Mouse (Mus musculus) C2C12 (cell line): Measurements from ENCODE around the gene Ntn5. TPM values are rescaled to one million over a fixed set of nuclear protein-coding genes. Genes with fewer than 3 reads are reported as not detected.
"Not testable (repeated sequence)": the region's sequence is repeated elsewhere in the genome, so short reads cannot be mapped to it uniquely, and the experiment has no call there.

ENCODE experiments used
- H3K27me3 ChIP-seq: one replicate; pipeline ENCODE4 v1.6.1; 2011; ENCODE audit not compliant: control insufficient read depth, insufficient read depth, insufficient read length
- H3K36me3 ChIP-seq: one replicate; pipeline ENCODE4 v1.6.1; 2011; ENCODE audit not compliant: control insufficient read depth, insufficient read depth
- H3K4me3 ChIP-seq: one replicate; pipeline ENCODE4 v1.5.1; 2011; ENCODE audit warnings: mild to moderate bottlenecking, control low read depth; ENCODE audit not compliant: poor library complexity, insufficient read depth, severe bottlenecking
- H3K79me2 ChIP-seq: one replicate; pipeline ENCODE4 v1.6.1; 2011; ENCODE audit not compliant: control insufficient read depth, insufficient read depth
- H3K79me3 ChIP-seq: one replicate; pipeline ENCODE4 v1.6.1; 2011; ENCODE audit warnings: low read depth, control low read depth
- H3ac ChIP-seq: one replicate; pipeline ENCODE3; 2011; ENCODE audit warnings: low read depth; ENCODE audit not compliant: control insufficient read depth, insufficient read length
- CEBPB ChIP-seq: IDR thresholded peaks from one replicate; pipeline ENCODE4 v1.6.1; 2011; ENCODE audit warnings: low read depth, mild to moderate bottlenecking, control low read depth, moderate library complexity
- CTCF ChIP-seq: IDR thresholded peaks from one replicate; pipeline ENCODE4 v1.5.1; 2011; ENCODE audit not compliant: control insufficient read depth, insufficient read depth, insufficient read length
- FOSL1 ChIP-seq: IDR thresholded peaks from one replicate; pipeline ENCODE4 v1.8.0; 2011; ENCODE audit warnings: mild to moderate bottlenecking, low read length; ENCODE audit not compliant: poor library complexity, insufficient read depth, severe bottlenecking
- MAX ChIP-seq: IDR thresholded peaks from one replicate; pipeline ENCODE4 v1.6.1; 2011; ENCODE audit warnings: mild to moderate bottlenecking, control low read depth
- MYOD1 ChIP-seq: IDR thresholded peaks from one replicate; pipeline ENCODE4 v1.6.1; 2011; ENCODE audit warnings: low read depth; ENCODE audit not compliant: control insufficient read depth, insufficient read length
- MYOG ChIP-seq: IDR thresholded peaks from one replicate; pipeline ENCODE4 v1.6.1; 2011; ENCODE audit not compliant: control insufficient read depth, insufficient read length; ENCODE audit errors: extremely low read depth
- USF1 ChIP-seq: IDR thresholded peaks from one replicate; pipeline ENCODE4 v1.6.1; 2011; ENCODE audit warnings: low read depth, mild to moderate bottlenecking, control low read depth, moderate library complexity
- polyA plus RNA-seq: library from polyadenylated mRNA; unstranded; fragments of >200 nt; fragmentation: generic; extraction: Trizol; gene quantifications from one replicate; pipeline ENCODE4 v1.2.1, GENCODE M21; 2012; ENCODE audit warnings: missing spikeins

Gene Ntn5
- polyA plus RNA-seq, 1 experiment, result 0.04 TPM

DNA sequence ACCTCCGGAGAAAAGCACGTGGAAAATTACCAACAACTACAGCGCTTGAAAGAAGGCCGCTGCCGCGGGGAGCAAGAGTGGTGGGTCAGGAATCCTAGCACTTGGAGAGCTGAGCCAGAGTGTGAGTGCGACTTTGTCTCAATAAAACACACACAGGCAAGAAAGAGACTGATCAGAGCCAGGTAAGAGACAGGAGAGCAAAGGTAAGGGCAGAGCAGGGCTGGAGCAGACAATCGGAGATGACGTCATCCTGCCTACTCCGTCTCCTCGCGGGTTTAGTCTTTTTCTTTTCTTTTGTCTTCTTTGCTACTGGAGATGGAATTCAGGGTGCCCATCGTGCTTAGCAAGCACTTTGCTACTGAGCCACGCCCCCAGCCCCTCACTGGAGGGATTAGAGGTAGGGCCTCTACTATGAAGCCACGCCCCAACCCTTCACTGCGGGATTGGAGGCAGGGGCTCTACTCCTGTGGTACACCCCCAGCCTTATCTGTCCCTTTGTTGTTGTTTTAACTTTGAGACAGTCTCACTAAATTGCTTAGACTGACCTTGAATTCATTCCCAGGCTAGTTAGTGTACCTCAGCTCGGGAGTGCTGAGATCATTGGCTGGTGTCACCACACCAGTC lies 29.3 kb upstream of the Ntn5 start:
- Histone ChIP-seq H3K36me3 (no peaks in the 10 kb centered on the region), H3K4me3 (no peak overlapping the region), H3K79me3 (no peaks in the 10 kb centered on the region), H3K27me3 (no peaks in the 10 kb centered on the region), H3ac (no peak overlapping the region), H3K79me2 (no peaks in the 10 kb centered on the region)
- TF ChIP-seq USF1 (no peak), FOSL1 (no peak), MYOD1 (no peak), CTCF (no peak), MYOG (no peak), MAX (no peak), CEBPB (no peak)

GRCm38 (mm10) chr7:45660746-45661478 lies 22.9 kb upstream of the Ntn5 start:
- no peak for TF ChIP-seq USF1
- TF ChIP-seq MYOD1, result no peak
- no peak for TF ChIP-seq MYOG
- no peak for TF ChIP-seq FOSL1
- no peak for TF ChIP-seq MAX
- H3ac ChIP-seq, result no peak overlapping the region
- H3K27me3 ChIP-seq, result no peaks in the 10 kb centered on the region
- H3K36me3 ChIP-seq, result no peaks in the 10 kb centered on the region
- H3K79me3 ChIP-seq, result no peaks in the 10 kb centered on the region
- no peak overlapping the region for H3K4me3 ChIP-seq
- H3K79me2 ChIP-seq, result no peaks in the 10 kb centered on the region

GRCm38 (mm10) chr7:45661702-45662101 lies 22.1 kb upstream of the Ntn5 start:
- not testable (repeated sequence) for H3K79me3 ChIP-seq, H3K36me3 ChIP-seq, H3K27me3 ChIP-seq, H3K4me3 ChIP-seq, H3K79me2 ChIP-seq, H3ac ChIP-seq

DNA sequence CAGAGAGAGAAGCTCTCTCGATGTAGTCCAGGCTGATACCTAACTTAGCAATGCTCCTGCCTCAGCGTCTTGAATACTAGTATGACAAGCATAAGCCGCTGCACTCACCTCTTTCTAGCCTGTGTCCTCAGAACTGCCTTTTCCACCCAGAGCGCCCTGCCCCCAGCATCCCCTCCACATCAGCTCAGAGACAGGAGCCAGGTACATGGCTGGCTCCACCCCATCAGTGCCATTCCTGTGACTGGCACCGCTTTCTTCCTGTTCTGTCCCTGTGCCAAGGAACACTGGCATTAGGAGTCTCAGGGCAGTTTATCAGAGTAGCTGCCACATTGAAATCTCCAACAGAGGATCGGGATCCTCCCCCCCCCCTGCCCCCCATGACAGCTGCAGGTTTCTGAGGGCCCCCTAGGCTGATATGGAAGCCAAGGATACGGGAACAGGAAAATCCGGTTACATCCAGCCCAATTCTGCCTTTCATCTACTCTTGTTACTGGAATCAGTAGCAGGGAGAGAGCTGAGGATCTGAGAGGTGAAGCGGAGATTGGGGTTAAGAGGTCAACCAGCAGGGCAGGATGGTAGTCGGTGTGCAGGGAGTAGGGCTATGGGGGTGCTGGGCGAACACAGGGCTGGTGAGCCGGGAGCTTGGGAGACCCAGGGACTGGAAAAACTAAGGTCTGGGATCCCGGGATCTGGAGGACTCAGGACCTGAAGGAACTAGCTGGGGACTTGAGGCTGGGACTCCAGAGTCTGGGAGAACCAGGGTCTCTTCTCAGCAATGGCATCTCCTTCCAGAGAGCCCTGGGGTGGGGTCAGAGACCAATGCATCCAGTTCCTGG lies 18.3 kb upstream of the Ntn5 start:
- Histone ChIP-seq H3ac (no peak overlapping the region), H3K36me3 (no peaks in the 10 kb centered on the region), H3K27me3 (no peaks in the 10 kb centered on the region), H3K4me3 (no peak overlapping the region), H3K79me3 (no peaks in the 10 kb centered on the region), H3K79me2 (no peaks in the 10 kb centered on the region)
- no peak for TF ChIP-seq CEBPB
- no peak for TF ChIP-seq CTCF
- TF ChIP-seq FOSL1, result no peak
- TF ChIP-seq MYOD1, result no peak
- no peak for TF ChIP-seq USF1
- no peak for TF ChIP-seq MAX
- TF ChIP-seq MYOG, result no peak

DNA sequence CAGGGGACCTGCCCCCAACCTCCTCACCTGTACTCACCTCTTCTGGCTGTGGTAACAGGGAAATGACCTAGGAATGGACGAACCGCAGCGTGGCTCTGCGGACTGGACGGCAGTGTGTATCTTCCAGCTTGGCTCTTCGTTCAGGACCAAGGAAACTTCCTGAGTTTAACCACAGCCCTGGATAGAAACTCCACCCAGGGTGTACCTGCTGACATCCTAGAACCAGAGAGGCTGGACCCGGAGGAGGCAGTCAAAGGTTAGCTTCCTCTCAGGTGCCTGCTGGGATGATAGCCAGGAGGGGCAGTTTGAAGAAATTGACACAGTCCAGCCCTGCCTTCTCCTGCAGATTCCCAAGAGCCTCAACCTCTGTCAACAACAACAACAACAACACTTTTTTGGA lies 17.7 kb upstream of the Ntn5 start, which contains the start of gene Fut2:
Gene Fut2, minus strand, starts transcription at position 234 of the 400 bp plus-strand sequence.
- H3K4me3 ChIP-seq, result no peak within 1 kb of the TSS

GRCm38 (mm10) chr7:45667761-45668160 lies 16.1 kb upstream of the Ntn5 start:
- no peaks in the 10 kb centered on the region for H3K36me3 ChIP-seq
- no peak overlapping the region for H3ac ChIP-seq
- H3K79me2 ChIP-seq, result no peaks in the 10 kb centered on the region
- H3K27me3 ChIP-seq, result no peaks in the 10 kb centered on the region
- no peak for TF ChIP-seq MAX
- no peak for TF ChIP-seq CEBPB
- TF ChIP-seq CTCF, result no peak
- no peak for TF ChIP-seq FOSL1
- H3K4me3 ChIP-seq, result no peak overlapping the region
- H3K79me3 ChIP-seq, result no peaks in the 10 kb centered on the region

More for the DNA sequence above, 17.7 kb upstream of the Ntn5 start, which contains the start of gene Fut2:
- TF ChIP-seq FOSL1 (no peak), MYOG (no peak)
- H3K79me3 ChIP-seq, result no peaks in the 10 kb centered on the region
- no peaks in the 10 kb centered on the region for H3K36me3 ChIP-seq
- no peak within 1 kb of the TSS for H3ac ChIP-seq
- no peaks in the 10 kb centered on the region for H3K27me3 ChIP-seq
- no peaks in the 10 kb centered on the region for H3K79me2 ChIP-seq
